Mouse (Mus musculus) spleen, postnatal 36 days (tissue): Measurements from ENCODE around the gene Urah.

Source experiments
- DNase-seq, 2 experiments: peaks; one replicate each; pipeline ENCODE4 v3.0.0; 2022; ENCODE audit warnings: low spot score in 2 of 2, mixed read lengths in 1 of 2

The Urah gene

DNA sequence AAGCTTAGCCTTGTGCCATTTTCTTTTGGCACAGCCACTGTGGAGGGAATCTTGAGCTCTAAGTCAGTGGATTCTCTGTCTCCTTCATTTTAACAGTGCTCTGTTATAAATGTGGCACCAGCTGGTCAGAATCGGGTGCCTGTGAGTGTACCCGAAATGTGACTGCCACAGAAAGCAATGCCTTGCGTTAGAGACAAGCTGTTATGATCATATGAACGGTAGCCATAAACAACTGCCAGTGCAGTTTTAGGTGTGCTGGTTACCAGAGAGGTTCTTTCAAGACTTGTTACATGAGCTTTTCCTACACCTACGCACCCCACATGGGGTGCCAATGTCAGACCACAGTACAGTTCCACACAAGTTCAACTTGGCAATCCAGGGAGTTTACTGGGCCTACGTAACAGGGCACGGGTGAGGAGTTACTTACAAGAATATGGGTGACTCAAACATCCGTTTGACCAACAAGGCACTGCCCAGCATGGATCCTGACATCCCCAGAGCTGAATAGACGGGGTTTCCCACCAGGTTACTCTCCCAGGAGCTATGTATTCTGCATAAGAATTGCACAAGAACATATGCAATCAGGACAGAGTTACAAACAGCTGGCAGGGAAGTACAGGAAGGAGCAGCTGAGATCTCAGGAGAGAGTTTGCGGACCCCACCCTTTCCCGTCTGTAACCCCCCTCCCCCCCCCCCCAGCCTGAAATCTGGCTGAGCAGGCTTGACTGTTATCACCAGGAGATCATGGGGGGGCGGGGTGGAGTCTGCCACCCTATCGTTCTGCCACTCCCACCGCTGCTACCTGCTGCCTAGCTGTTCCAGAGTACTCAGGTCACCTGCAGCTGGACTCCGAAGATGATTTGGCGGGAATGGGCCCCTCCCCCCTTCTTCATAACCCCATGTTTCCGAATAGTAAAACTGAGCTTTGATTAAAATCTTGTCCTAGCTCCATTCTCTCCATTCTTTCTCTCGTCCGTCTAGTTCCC, 6.2 kb downstream of the Urah start:
- no peak for DNase-seq

DNA sequence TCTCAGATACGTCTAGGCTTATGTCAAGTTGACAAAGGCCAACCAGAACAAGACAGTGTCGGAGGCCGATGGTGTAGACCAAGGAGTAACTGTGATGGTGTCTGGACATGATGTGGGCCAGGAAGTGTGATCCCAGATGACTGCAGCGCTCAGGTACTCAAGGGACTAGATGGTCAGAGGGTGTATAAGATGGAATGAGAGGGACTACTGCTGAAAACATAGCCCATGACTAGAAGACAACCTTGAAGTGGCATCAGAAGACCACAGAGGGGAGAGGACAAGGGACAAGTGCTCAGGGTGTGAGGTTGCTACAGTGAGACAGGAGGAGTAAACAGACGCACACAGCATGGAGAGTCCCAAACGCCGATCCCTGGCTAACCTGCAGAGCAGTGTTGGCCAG, 9.0 kb downstream of the Urah start:
- no peak for DNase-seq

DNA sequence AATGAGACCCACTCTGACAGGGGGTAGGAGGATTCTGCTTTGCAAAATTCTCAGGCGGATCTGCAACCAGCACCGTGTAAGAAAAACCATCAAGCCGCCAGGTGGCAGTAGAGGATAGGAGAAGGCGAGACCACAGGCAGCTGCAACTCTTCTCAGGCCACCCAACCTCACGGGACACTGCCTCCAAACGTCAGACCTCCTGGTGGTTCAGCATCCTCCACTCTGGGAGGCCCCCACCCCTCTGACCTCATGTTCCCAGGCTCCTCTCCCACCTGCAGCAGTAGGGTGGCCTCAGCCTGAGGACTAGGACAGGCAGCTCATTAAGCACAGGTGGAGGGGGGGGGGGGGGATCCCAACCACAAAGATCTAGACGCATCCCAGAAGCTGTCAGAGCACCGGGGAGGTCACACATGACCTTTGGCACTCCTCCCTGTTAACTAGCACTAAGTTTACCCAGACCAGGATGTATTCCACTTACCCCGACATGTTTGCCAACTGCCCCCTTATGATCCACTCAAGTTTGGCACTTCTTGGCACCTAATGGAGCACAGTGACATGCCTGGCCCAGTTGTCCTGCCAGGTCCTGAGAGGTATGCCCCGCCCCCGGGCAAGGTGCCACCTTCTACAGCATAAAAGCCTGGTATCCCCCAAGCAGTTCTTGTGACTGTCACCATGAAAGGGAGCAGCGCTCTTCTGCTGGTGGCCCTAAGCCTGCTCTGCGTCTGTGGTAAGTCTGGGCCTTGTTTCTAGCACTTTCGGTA, 10.3 kb downstream of the Urah start, which contains the start of gene Scgb1c1:
Gene Scgb1c1 (plus strand): TSS at position 643 of the 761 bp plus-strand sequence.
- DNase-seq: peak; percentile 77 to 83

GRCm38 (mm10) chr7:140845683-140846082, 10.9 kb downstream of the Urah start:
- DNase-seq: no peak

- DNase-seq: no peak
Measured at GRCm38 (mm10) chr7:140846676-140847075, 11.9 kb downstream of the Urah start.

DNA sequence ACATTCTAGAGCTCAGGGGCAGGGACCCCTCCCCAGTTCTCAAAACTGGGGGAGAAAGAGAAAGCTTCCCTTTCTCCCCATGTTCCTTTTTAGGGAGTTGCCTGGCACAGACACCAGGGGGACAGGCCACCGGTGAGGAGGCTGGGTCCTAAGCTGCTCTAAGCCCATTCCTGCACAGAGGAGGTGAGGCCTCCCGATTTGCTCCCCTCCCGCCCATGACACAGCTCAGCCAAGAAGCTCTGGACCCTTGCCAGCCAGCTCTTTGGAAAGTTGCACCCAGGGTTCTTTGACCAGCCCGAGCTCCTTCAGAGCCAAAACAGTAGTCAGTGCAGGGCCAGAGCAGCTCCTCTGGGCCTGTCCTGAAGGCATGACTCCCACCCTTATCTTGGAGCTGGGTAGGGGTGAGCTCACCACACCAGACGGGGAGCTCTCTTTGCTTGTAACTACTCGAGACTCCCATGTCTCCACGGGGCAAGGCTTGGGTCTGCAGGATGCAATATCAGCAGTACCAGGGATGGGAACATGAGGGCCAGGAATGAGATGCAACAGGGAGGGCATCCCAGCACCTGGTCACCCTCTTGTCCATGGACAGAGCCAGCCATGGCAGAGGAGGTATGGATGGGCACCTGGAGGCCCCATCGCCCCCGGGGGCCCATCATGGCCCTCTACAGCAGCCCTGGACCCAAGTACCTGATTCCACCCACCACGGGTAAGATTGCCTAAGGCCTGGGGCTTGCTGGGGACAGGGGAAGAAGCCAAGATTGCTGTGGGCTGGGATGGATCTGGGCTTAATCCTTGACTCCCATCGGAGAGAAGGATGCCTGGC, 13.2 kb downstream of the Urah start, which contains the start of gene Odf3:
Gene Odf3 (plus strand): TSS at position 51 of the 826 bp plus-strand sequence.
- no peak for DNase-seq

GRCm38 (mm10) chr7:140848591-140848990, 13.8 kb downstream of the Urah start:
- DNase-seq: no peak

GRCm38 (mm10) chr7:140851916-140852315, 17.1 kb downstream of the Urah start:
- no peak for DNase-seq

- no peak for DNase-seq
Measured at GRCm38 (mm10) chr7:140853386-140853785, 18.6 kb downstream of the Urah start.

DNA sequence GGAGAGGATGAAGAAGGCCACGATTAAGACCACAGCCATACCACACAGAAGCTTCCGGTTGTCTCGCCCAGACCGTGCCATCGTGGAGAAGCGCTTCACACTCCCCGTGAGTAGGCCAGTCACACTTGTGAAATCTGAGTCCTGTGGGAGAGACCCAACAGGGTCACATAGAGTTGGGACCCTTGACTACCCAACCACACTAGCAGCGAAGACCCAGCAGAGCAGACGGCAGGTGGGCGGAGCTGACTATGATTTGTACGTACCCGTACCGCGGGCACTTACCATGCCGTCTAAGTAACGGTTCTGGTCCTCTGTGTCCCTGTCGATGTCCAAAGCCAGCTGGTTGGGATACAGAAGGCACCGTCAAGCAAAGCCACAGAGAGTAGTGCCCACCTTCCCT, 19.7 kb downstream of the Urah start:
- DNase-seq: no peak

- DNase-seq: no peak
Measured at GRCm38 (mm10) chr7:140855181-140855580, 20.4 kb downstream of the Urah start.

DNA sequence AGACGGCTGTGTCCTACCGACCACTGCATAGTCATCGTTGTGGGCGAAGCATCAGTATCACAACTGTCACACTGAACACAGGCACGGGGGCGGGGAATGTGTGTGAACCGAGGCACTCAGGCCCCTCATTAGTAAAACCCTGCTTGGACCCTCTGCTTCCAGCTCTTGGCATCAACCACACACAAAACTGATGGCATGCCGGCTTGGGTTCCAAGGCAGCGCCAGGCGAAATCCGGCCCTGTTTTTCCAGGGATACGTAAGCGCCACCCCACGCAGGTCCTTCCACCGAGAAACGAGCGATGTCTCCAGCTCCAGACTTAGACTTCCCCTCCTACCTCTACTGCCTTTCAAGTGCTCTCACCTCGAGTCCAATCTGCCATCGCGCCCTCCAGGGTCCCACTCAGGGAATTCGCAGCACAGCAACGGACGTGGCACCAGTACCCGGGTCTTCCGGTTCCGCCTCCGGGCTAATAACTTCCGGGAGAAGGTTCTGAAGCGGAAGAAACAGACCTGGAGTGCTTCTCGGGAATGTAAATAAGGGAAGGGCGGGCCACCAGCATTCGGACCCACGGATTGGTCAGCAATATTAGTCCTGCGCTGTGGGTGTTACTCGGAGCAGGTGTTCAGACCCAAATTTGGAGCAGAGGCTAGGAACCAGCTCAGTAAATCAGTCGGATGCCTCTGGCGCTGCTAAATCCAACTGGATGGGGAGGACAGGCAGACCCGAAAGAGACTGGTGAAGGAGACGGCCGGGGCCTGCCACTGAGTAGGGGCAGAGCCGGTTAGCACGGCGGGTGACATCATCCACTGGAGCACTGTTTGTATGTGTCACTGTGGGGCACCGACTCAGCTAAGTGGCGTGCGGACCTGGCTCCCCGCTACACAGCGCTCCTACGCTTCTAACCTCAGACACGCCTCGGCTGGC, 21.3 kb downstream of the Urah start, which contains the start of gene Gm45785:
Gene Gm45785 (minus strand): TSS at position 472 of the 925 bp plus-strand sequence.
- DNase-seq: peak; percentile 84 to 88

DNA sequence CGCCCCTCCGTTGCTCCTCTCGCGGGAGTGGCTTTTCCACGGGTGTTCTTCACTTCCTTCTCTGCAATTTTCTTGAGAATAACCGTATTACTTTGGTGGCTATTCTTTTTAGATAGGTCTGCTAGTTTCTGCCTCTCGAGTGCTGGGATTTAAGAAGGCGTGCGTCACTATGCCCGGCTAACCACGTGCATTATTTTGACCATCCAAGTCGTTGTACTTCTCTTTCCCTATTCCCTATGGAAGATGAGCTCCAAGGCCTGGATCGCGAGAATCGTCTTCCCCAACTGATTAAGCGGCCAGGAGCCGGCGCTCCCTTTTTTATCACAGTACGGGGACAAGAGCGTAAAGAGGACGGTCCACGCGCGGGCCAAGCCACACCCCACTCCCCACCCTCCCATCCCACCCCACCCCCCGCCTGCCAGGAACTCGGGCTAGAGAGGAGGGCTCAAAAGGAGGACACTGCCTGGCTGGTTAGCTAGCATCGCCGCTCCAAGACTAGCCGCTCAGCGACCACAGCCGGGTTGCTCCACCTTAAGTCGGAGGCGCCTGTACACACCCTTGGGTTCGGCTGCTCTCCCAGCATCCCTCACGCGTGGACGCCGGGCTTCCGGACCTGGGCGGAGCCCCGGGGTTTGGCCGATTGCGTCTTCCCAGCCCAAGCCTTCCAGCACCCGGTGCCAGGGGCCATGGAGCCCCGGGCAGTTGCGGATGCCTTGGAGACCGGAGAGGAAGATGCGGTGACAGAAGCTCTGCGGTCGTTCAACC, 22.1 kb downstream of the Urah start, which contains the start of gene Ric8a:
Gene Ric8a (plus strand): TSS at position 173 of the 765 bp plus-strand sequence.
- DNase-seq: peak; percentile 89 to 91

- no peak for DNase-seq
Measured at GRCm38 (mm10) chr7:140857550-140858505, 23.0 kb downstream of the Urah start, which contains the start of gene Bet1l. TSS of gene Bet1l (minus strand) at chr7:140857577.

DNA sequence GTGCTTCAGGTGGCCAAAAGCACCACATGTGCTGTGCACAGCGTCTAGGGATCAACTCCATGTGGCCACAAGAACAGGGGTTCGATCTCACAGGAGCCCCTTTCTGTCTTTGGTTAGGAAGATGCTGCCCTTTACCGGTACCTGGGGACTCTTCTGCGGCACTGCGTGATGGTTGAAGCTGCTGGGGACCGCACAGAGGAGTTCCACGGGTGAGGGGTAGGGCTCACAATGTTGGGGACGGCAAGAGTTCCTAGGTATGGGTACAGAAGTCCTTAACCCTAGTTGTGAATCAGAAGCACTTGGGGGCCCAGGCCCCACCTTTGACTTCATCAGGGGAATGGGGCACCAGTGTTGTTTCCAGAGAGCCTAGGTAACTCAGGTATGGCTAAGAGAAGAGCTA, 23.9 kb downstream of the Urah start:
- no peak for DNase-seq

DNA sequence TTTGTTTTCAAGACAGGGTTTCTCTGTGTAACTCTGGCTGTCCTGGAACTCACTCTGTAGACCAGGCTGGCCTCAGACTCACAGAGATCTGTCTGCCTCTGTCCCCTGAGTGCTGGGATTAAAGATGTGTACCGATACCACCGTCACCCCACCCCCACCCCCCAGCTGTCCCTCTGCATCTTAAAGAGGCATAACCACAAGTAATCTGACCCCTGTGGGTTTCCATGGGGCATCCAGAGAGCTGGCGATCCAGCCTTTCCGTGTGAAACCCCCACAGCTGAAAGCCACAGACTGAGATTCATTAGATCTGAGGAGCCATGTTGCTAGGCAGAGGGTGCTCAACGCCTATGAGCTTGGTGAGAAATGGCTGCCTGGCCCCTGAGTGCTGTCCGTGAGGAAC, 25.2 kb downstream of the Urah start:
- no peak for DNase-seq

- no peak for DNase-seq
Measured at GRCm38 (mm10) chr7:140860728-140861127, 25.9 kb downstream of the Urah start.

GRCm38 (mm10) chr7:140864761-140865160, 29.9 kb downstream of the Urah start:
- DNase-seq: no peak
